Mouse (Mus musculus) kidney, embryonic 15.5 days (tissue): Measurements from ENCODE around the gene Kremen1. TPM values are rescaled to one million over a fixed set of nuclear protein-coding genes. Genes with fewer than 3 reads are reported as not detected.

Experiments
- ATAC-seq: fragments of 200-750 bp; cut with Nextera tagmentation; replicated peaks from 2 replicates; pipeline ENCODE4 v1.8.0; 2017; ENCODE audit warnings: moderate TSS enrichment; ENCODE audit not compliant: low FRiP score
- H3K27ac ChIP-seq: fragments of 300-500 bp; sonication (generic); 2 replicates; pipeline ENCODE4 v1.5.1; 2015; ENCODE audit warnings: mild to moderate bottlenecking, inconsistent platforms
- H3K27me3 ChIP-seq: fragments of 300-500 bp; sonication (generic); 2 replicates; pipeline ENCODE4 v1.6.1; 2015; ENCODE audit warnings: inconsistent platforms
- H3K36me3 ChIP-seq: fragments of 300-500 bp; sonication (generic); 2 replicates; pipeline ENCODE4 v1.6.1; 2015; ENCODE audit warnings: inconsistent platforms
- H3K4me1 ChIP-seq: fragments of 300-500 bp; sonication (generic); 2 replicates; pipeline ENCODE4 v1.6.1; 2015; ENCODE audit warnings: inconsistent platforms
- H3K4me2 ChIP-seq: fragments of 300-500 bp; sonication (generic); 2 replicates; pipeline ENCODE4 v1.6.1; 2015; ENCODE audit warnings: moderate library complexity, mild to moderate bottlenecking, inconsistent platforms
- H3K4me3 ChIP-seq: fragments of 300-500 bp; sonication (generic); replicated peaks from 2 replicates; pipeline ENCODE4 v1.5.1; 2015; ENCODE audit warnings: mild to moderate bottlenecking, inconsistent platforms
- H3K9ac ChIP-seq: fragments of 300-500 bp; sonication (generic); 2 replicates; pipeline ENCODE4 v1.6.1; 2015; ENCODE audit warnings: mild to moderate bottlenecking, inconsistent platforms
- H3K9me3 ChIP-seq: fragments of 300-500 bp; sonication (generic); replicated peaks from 2 replicates; pipeline ENCODE4 v1.6.1; 2016; ENCODE audit warnings: inconsistent platforms
- WGBS: fragments of 180-500 bp; shearing (Covaris S2); methylation state at CpG from one replicate; pipeline ENCODE4 v1.1.7; 2015; ENCODE audit warnings: mixed read lengths; 5-methylcytosine and 5-hydroxymethylcytosine counted together
- polyA plus RNA-seq: library from polyadenylated mRNA; unstranded; fragments of >200 nt; fragmentation: Nextera tagmentation; extraction: Ambion mirVana; gene quantifications from 2 replicates; pipeline ENCODE4 v1.2.1, GENCODE M21; 2015

The Kremen1 gene
- polyA plus RNA-seq, 1 experiment from 2014 or later: 22.9 TPM

- H3K9ac ChIP-seq: no peak overlapping the region
- no peak for ATAC-seq
- WGBS: 89% methylated on average over 2 of the region's 2 CpGs
Measured at GRCm38 (mm10) chr11:5199879-5200278, 61.5 kb downstream of the Kremen1 start.

DNA sequence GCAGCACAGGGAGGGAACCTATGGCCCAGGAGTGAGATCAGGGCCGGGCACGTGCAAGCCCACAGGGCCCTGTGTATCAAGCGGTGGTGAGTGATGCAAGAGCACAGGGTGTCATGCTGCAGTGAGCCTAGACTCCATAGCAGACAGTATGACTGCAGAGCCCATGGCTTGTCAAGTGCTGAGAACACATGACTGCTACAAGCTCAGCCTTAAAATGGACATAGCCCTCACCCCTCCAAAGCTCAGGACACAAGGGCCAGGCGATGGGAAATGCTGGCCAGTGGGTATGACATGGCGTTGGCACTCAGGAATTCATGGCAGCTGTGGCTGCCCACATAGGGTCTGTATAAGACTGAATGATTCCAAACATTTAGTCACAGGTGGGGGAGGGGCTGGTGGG lies 64.3 kb downstream of the Kremen1 start:
- Histone ChIP-seq H3K4me2 (no peak overlapping the region), H3K9me3 (no peaks in the 10 kb centered on the region), H3K4me1 (peaks cover 20% of the 10 kb centered on the region), H3K27me3 (no peaks in the 10 kb centered on the region), H3K36me3 (peaks cover 46% of the 10 kb centered on the region), H3K4me3 (no peak overlapping the region), H3K27ac (peak overlapping the region; percentile 59), H3K9ac (no peak overlapping the region)
- ATAC-seq: peak; percentile 34; the same call in 1 of the 2 replicates
- 82% methylated on average over 5 of the region's 5 CpGs for WGBS

More at GRCm38 (mm10) chr11:5199879-5200278, 61.5 kb downstream of the Kremen1 start:
- peaks cover 40% of the 10 kb centered on the region for H3K36me3 ChIP-seq
- H3K27ac ChIP-seq: no peak overlapping the region
- peaks cover 30% of the 10 kb centered on the region for H3K4me1 ChIP-seq
- H3K27me3 ChIP-seq: no peaks in the 10 kb centered on the region
- no peaks in the 10 kb centered on the region for H3K9me3 ChIP-seq
- H3K4me2 ChIP-seq: no peak overlapping the region
- H3K4me3 ChIP-seq: no peak overlapping the region

- WGBS: 53% methylated on average over 7 of the region's 7 CpGs
- no peak overlapping the region for H3K9ac ChIP-seq
- ATAC-seq: peak; percentile 78
Measured at GRCm38 (mm10) chr11:5196583-5196982, 64.8 kb downstream of the Kremen1 start.

GRCm38 (mm10) chr11:5193576-5193881 lies 67.8 kb downstream of the Kremen1 start:
- Histone ChIP-seq H3K4me1 (peaks cover 14% of the 10 kb centered on the region), H3K4me2 (no peak overlapping the region), H3K36me3 (peaks cover 35% of the 10 kb centered on the region), H3K9ac (no peak overlapping the region), H3K27ac (no peak overlapping the region), H3K4me3 (no peak overlapping the region), H3K27me3 (no peaks in the 10 kb centered on the region), H3K9me3 (no peaks in the 10 kb centered on the region)
- WGBS: 36% methylated on average over 1 of the region's 1 CpGs
- ATAC-seq: no peak

More at GRCm38 (mm10) chr11:5196583-5196982, 64.8 kb downstream of the Kremen1 start:
- H3K36me3 ChIP-seq: peaks cover 47% of the 10 kb centered on the region
- H3K4me2 ChIP-seq: no peak overlapping the region
- no peaks in the 10 kb centered on the region for H3K9me3 ChIP-seq
- H3K4me3 ChIP-seq: no peak overlapping the region
- H3K4me1 ChIP-seq: peaks cover 19% of the 10 kb centered on the region
- peak overlapping the region; percentile 59 for H3K27ac ChIP-seq
- no peaks in the 10 kb centered on the region for H3K27me3 ChIP-seq

DNA sequence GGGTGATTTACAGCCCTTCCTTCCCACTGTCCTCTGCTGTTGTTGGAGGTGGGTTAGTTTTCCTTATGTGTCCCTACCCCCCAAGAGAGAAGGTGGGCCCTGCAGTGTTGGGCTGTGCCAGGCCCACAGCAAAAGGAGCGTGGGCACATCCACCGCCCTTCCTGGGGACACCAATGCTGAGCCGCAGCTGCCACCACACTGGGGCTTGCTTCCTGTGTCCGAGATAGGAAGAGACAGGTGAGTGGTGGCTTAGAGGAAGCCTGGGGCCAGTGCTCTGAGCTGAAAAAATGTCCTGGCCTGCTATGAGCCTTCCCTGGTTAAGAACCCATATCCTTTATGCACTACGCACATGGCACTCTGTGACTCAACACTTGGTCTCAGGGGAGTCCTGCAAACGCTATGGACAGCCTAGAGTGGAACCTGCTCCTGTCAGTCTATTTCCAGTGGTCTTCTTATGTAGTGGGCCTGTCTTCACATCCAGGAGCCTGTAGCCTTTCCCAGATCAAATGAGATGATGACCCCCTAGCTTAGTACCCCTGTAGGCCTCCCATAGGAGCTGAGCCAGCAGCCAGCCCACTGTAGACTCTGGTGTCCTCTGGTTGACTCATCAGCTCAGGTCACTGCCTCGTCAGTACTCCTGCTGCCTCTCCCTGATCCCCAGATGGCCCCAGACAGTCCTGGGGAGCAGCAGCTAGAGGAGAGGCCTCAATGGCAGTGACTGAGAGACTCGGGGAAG lies 68.3 kb downstream of the Kremen1 start:
- no peaks in the 10 kb centered on the region for H3K27me3 ChIP-seq
- ATAC-seq: no peak
- H3K4me3 ChIP-seq: no peak overlapping the region
- 83% methylated on average over 8 of the region's 8 CpGs for WGBS
- H3K4me2 ChIP-seq: no peak overlapping the region
- H3K9ac ChIP-seq: no peak overlapping the region
- H3K36me3 ChIP-seq: peaks cover 31% of the 10 kb centered on the region
- no peak overlapping the region for H3K27ac ChIP-seq
- H3K4me1 ChIP-seq: peaks cover 14% of the 10 kb centered on the region
- no peaks in the 10 kb centered on the region for H3K9me3 ChIP-seq

GRCm38 (mm10) chr11:5192084-5192516 lies 69.3 kb downstream of the Kremen1 start:
- no peak overlapping the region for H3K9ac ChIP-seq
- H3K4me3 ChIP-seq: no peak overlapping the region
- peaks cover 24% of the 10 kb centered on the region for H3K36me3 ChIP-seq
- H3K27ac ChIP-seq: no peak overlapping the region
- ATAC-seq: no peak; the same call in 1 of the 2 replicates
- H3K27me3 ChIP-seq: no peaks in the 10 kb centered on the region
- 58% methylated on average over 9 of the region's 9 CpGs for whole genome bisulfite sequencing
- H3K9me3 ChIP-seq: no peaks in the 10 kb centered on the region
- H3K4me2 ChIP-seq: no peak overlapping the region
- peaks cover 17% of the 10 kb centered on the region for H3K4me1 ChIP-seq

- Histone ChIP-seq H3K27ac (no peak overlapping the region), H3K36me3 (peaks cover 16% of the 10 kb centered on the region), H3K9ac (no peak overlapping the region), H3K4me1 (peaks cover 15% of the 10 kb centered on the region), H3K4me3 (no peak overlapping the region), H3K4me2 (no peak overlapping the region), H3K27me3 (no peaks in the 10 kb centered on the region), H3K9me3 (no peaks in the 10 kb centered on the region)
- no peak for ATAC-seq
- 69% methylated on average over 9 of the region's 9 CpGs for WGBS
Measured at GRCm38 (mm10) chr11:5189239-5189933, 72.0 kb downstream of the Kremen1 start.

DNA sequence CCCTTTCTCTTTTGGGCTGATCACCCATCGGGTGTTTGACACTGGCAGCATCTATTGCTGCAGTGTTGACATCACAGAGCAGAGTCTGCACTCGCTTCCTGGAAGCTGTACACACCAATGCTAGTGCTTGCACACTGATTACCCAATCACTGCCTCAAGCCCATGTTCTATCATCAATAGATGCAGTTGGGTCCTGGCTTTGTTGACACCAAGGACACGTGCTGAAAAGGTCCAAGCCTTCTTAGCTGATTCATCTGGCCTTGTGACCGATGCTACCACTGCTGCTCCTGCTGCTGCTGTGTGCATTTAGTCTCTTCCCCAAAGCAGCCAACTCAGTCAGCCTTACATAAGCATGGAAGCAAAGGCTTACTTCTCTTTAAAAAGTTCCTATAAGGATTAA lies 73.2 kb downstream of the Kremen1 start:
- H3K27ac ChIP-seq: no peak overlapping the region
- no peak overlapping the region for H3K4me3 ChIP-seq
- no peak overlapping the region for H3K9ac ChIP-seq
- H3K4me2 ChIP-seq: no peak overlapping the region
- ATAC-seq: no peak
- H3K9me3 ChIP-seq: no peaks in the 10 kb centered on the region
- no peaks in the 10 kb centered on the region for H3K27me3 ChIP-seq
- 91% methylated on average over 4 of the region's 4 CpGs for WGBS
- H3K36me3 ChIP-seq: peaks cover 8% of the 10 kb centered on the region
- H3K4me1 ChIP-seq: peaks cover 21% of the 10 kb centered on the region

GRCm38 (mm10) chr11:5184832-5185231 lies 76.5 kb downstream of the Kremen1 start:
- Histone ChIP-seq H3K9ac (no peak overlapping the region), H3K27me3 (no peaks in the 10 kb centered on the region), H3K4me2 (no peak overlapping the region), H3K9me3 (no peaks in the 10 kb centered on the region), H3K4me1 (peaks cover 31% of the 10 kb centered on the region), H3K4me3 (no peak overlapping the region), H3K27ac (0 out of 2 replicates have a peak overlapping the region, but pooled peaks have one; percentile 41), H3K36me3 (no peaks in the 10 kb centered on the region)
- ATAC-seq: no peak
- 90% methylated on average over 9 of the region's 9 CpGs for WGBS

DNA sequence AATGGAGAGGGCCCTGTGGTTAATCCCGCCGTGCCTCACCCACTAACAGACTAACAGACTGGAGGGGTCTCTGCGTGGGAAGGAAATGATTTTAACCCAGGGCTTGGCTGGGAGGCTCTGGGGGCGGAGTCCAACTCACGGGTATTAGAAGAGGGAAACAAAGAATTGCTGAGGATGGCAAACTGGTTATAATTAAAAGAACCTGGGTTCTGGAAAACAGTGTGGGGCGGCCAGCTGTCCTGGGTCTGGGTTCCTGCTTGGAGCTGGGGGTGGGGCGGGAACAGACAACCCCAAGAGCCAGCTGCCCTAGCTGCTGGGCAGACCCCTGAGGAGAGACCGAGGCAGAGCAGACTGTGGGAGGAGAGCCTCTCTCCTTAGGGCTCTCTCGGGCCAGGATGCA lies 77.1 kb downstream of the Kremen1 start:
- peak overlapping the region; percentile 63 for H3K27ac ChIP-seq
- H3K9me3 ChIP-seq: no peaks in the 10 kb centered on the region
- no peaks in the 10 kb centered on the region for H3K27me3 ChIP-seq
- H3K4me2 ChIP-seq: 0 out of 2 replicates have a peak overlapping the region, but pooled peaks have one; percentile 23
- no peak overlapping the region for H3K4me3 ChIP-seq
- peaks cover 31% of the 10 kb centered on the region for H3K4me1 ChIP-seq
- H3K36me3 ChIP-seq: no peaks in the 10 kb centered on the region
- H3K9ac ChIP-seq: no peak overlapping the region
- 0 out of 2 replicates have a peak, but pooled peaks have one; percentile 20 for ATAC-seq
- WGBS: 32% methylated on average over 9 of the region's 9 CpGs

DNA sequence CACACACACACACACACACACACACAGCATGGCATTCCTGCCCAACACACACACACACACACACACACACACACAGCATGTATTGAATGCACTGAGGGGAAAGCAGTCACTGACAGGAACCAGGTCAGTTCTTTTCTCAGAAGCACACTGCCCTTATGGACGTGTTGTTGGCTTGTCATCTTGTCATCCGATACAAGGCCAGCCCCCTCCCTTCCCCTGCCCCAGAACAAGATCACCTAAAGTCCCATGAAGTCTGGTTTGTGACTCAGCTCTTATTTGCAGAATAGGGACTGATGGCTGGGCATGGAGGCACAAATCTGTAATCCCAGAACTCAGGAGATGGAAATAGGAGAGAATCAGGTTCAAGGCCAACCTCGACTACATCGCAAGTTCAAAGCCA lies 78.5 kb downstream of the Kremen1 start:
- Histone ChIP-seq H3K36me3 (no peaks in the 10 kb centered on the region), H3K4me2 (no peak overlapping the region), H3K9me3 (no peaks in the 10 kb centered on the region), H3K27me3 (no peaks in the 10 kb centered on the region), H3K4me3 (no peak overlapping the region), H3K9ac (no peak overlapping the region), H3K4me1 (peaks cover 31% of the 10 kb centered on the region), H3K27ac (0 out of 2 replicates have a peak overlapping the region, but pooled peaks have one; percentile 37)
- no peak for ATAC-seq
- WGBS: 63% methylated on average over 4 of the region's 4 CpGs

DNA sequence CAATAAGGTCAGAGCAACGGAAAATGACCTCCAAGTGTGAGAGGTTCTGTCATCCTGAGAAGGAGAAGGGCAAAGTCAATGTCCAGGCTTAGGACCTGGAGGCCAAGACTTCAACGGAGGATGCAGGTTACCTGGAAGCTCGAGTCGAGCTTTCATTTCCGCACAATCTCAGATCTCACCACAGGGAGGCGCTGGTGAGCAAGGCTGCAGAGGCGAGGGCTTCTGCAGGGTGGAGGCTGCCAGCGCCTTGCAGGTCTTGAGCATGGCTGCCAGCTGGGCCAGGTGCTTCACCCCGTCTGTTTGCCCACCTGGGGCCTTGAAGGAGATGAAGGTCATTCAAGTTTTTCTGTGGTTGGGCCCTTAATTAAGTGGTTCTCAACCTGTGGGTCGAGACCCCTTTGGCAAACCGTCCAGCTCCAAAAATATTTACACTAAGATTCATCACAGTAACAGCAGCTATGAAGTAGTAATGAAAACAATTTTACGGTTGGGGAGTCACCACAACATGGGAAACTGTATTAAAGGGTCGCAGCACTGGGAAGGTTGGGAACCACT lies 79.4 kb downstream of the Kremen1 start:
- no peak for ATAC-seq
- H3K4me2 ChIP-seq: no peak overlapping the region
- H3K4me3 ChIP-seq: no peak overlapping the region
- H3K9ac ChIP-seq: no peak overlapping the region
- 12% methylated on average over 13 of the region's 13 CpGs for WGBS
- H3K4me1 ChIP-seq: peaks cover 26% of the 10 kb centered on the region
- no peaks in the 10 kb centered on the region for H3K9me3 ChIP-seq
- H3K36me3 ChIP-seq: no peaks in the 10 kb centered on the region
- H3K27me3 ChIP-seq: no peaks in the 10 kb centered on the region
- peak overlapping the region; percentile 73 for H3K27ac ChIP-seq
